Mouse (Mus musculus) gastrocnemius, adult 8-10 months (tissue): ENCODE data around the gene Pcnx. TPM values are rescaled to one million over a fixed set of nuclear protein-coding genes. Genes with fewer than 3 reads are reported as not detected.
"Not testable (repeated sequence)": the region's sequence is repeated elsewhere in the genome, so short reads cannot be mapped to it uniquely, and the experiment has no call there.

ENCODE experiments used
- DNase-seq, 2 experiments: peaks; one replicate each; pipeline ENCODE4 v3.0.0; 2022; ENCODE audit warnings: low spot score in 2 of 2
- total RNA-seq, 4 experiments: library from RNA; stranded (reverse); gene quantifications; 2 replicates each; pipeline ENCODE4 v1.2.4; 2022

Pcnx gene
- total RNA-seq, 4 experiments from 2014 or later, result 47.1 to 67.9 (median 59.7) TPM

GRCm38 (mm10) chr12:81950016-81950415 is 90.2 kb downstream of the Pcnx start:
- DNase-seq, result no peak

GRCm38 (mm10) chr12:81958351-81958750 is 98.5 kb downstream of the Pcnx start:
- no peak for DNase-seq

GRCm38 (mm10) chr12:81965416-81965815 is 105.6 kb downstream of the Pcnx start:
- DNase-seq, result no peak

- DNase-seq, result no peak
These were observed 111.4 kb downstream of the Pcnx start for GRCm38 (mm10) chr12:81971042-81971883.

GRCm38 (mm10) chr12:81971884-81972362 is 112.1 kb downstream of the Pcnx start:
- no peak for DNase-seq

- no peak for DNase-seq
These were observed 115.0 kb downstream of the Pcnx start for GRCm38 (mm10) chr12:81974806-81975205.

GRCm38 (mm10) chr12:81977346-81977745 is 117.5 kb downstream of the Pcnx start:
- DNase-seq, result no peak

- no peak for DNase-seq
These were observed 119.5 kb downstream of the Pcnx start for GRCm38 (mm10) chr12:81979312-81979711.

GRCm38 (mm10) chr12:81992106-81992505 is 132.3 kb downstream of the Pcnx start:
- DNase-seq, result no peak

GRCm38 (mm10) chr12:81992996-81993395 is 133.2 kb downstream of the Pcnx start:
- no peak for DNase-seq

- DNase-seq, result no peak
These were observed 135.3 kb downstream of the Pcnx start for GRCm38 (mm10) chr12:81994911-81995667.

- DNase-seq, result no peak
These were observed 137.0 kb downstream of the Pcnx start for GRCm38 (mm10) chr12:81996679-81997362.

- DNase-seq, result no peak
These were observed 137.7 kb downstream of the Pcnx start for GRCm38 (mm10) chr12:81997497-81997896.

GRCm38 (mm10) chr12:82002697-82003096 is 142.9 kb downstream of the Pcnx start:
- DNase-seq, result not testable (repeated sequence)

GRCm38 (mm10) chr12:82025901-82026633 is 166.2 kb downstream of the Pcnx start:
- not testable (repeated sequence) for DNase-seq

- not testable (repeated sequence) for DNase-seq
These were observed 173.7 kb downstream of the Pcnx start for GRCm38 (mm10) chr12:82033524-82033923.

GRCm38 (mm10) chr12:82033973-82034372 is 174.2 kb downstream of the Pcnx start:
- not testable (repeated sequence) for DNase-seq

- not testable (repeated sequence) for DNase-seq
These were observed 184.3 kb downstream of the Pcnx start for GRCm38 (mm10) chr12:82044078-82044477.
